Mouse (Mus musculus) cerebellum, adult 11-12 months (tissue): ENCODE measurements around the gene Arrdc2.

ENCODE experiments used
- DNase-seq: peaks from one replicate; pipeline ENCODE4 v3.0.0; 2022

The Arrdc2 gene

DNA sequence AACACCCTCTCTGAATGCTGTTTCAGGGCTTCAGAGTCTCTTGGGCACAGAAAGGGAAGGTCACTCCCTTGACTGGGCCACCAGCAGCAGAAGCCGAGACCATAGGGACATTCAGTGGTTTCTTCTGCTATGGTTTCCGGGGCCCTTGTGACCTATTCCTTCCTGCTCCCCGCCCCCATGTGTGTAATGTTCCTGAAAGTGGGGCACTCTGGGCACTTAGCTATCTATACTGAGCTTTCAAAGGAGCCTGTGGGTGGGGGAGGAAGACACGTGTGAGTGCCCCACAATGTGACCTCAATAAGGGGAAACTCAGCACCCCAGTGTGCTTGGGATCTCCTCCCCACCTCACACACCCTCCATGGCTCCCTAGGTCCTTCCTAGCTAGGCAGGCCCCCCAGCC is 33.0 kb downstream of the Arrdc2 start:
- DNase-seq = no peak

DNA sequence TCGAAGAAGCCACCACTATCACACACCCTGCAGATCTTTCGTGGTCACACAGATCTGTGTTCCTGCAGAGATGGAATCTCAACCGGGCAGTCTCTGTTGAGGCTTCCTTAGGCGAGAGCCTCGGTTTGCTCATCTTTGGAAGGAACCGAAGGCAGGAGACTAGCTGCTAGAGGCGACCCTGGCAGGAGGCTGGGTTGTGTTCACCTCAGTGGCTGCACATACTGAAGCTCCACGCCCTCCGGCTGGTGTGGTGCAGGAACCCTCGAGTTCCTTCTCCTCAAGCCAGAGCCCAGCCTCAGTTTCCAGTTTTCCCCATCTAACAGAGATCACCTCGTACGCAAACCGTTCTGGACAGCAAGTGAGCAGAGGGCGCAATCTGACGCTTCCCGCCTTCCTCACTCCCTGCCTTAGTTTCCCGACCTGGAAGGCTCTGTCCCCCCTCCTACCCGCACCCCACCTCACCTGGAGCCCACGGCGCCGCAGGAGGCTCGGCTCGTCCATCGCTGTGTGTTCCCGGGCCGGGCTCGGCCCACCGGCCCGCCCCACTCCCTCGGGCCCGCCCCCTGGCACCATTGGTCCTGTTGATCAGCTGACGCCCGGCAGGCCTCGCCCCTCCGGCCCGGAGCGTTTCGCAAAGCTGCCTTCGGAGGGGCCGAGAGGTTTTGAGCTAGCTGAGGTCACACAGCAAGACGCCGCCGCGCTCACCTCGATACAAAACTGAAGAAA is 34.9 kb downstream of the Arrdc2 start, which contains the start of gene Mast3:
Gene Mast3 (minus strand): TSS at position 574 of the 726 bp plus-strand sequence.
- no peak for DNase-seq

DNA sequence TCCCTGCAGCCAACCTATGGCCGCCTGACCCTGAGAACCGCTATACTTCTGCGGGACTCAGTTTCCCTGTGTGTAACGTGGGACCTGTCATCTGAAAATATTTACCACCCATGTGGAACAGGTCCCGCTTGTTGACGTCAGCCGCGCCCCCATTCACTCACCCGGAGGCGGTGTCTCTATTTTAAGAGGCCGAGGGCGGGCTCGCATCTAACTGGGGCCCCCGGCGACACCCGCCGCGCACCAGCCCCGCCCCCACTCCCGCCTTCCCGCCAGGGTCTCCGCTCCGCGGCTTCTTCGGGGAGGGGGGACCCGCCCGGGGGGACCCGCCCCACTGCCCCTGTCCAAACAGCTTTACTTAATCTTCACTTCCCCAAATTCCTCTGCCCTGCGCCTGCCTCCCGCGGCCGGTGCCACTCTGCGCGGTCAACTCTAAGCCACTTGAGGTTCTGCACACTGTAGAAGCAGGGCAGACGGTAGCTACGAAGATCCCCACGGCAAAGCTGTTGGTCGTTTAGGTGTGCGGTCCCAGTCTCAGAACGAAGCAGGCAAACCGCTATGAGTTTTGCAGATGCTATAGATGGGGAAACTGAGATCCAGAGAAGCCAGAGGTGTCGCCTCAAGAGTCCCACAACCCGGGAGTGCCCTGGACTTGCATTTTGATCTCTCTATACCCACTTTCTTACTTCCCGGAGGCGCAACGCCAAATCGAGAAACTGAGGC is 35.6 kb downstream of the Arrdc2 start:
- no peak for DNase-seq

DNA sequence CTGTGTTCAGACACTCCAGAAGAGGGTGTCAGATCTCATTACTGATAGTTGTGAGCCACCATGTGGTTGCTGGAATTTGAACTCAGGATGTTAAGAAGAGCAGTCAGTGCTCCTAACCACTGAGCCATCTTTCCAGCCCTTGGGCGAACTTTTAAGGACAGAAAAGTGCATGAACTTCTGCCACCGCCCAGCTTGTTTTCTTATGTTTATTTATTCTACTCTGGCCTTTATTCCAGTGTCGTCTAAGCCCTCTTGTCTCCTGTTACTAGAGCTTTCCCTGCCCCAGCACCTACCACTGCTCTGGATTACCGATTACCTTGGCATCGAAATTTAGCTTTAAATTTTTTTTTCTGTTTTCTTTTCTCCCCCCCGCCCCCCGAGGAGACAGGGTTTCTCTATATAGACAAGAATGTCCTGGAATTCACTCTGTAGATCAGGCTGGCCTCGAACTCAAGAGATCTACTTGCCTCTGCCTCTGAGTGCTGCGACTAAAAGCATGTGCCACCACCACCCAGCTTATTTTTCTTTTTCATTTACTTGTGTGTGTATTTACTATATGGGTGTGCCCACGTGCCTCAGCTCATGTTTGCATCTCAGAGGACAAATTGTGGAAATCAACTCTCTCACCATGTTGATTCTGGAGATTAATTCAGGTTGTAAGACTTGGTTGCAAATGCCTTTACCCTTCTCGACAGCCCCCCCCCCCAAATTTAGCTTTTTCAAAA is 36.6 kb downstream of the Arrdc2 start:
- no peak for DNase-seq

DNA sequence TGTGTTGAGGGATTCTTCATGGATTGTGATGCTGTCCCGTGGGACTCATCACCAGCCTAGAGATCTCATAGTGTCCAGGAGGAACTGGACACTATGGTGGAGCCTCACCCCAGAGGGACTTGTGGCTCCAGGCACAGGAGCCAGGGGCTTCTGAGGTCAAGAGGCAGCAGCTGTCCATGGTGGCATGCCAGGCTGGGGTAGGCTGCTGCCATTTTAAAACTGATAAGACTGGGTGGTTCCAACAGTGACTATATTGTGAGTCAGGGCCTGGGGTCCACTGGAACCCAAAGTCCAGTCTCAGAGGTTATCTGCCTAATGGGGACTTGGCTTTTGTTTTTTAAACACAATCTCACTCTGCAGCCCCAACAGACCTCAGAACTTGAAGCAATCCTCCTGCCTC is 37.7 kb downstream of the Arrdc2 start:
- DNase-seq = no peak

DNA sequence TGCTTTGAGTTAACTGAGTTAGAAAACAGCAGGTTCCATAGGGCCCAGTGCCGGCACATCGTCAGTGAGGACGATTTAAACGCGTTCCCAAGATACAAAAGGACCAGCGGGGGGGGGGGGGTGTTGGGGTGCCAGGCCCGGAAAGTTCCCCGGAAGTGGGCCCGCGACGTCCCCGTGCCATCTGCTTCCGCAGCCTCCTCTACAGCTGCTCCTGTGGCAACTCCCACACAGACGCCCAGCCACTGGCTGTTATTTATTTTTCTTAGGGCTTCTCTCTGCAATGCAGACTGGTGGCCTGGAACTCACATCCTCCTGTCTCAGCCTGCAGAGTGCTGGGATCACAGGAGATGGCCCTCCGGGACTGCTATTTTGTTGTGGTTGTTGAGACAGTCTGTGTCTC is 38.4 kb downstream of the Arrdc2 start:
- DNase-seq = no peak

DNA sequence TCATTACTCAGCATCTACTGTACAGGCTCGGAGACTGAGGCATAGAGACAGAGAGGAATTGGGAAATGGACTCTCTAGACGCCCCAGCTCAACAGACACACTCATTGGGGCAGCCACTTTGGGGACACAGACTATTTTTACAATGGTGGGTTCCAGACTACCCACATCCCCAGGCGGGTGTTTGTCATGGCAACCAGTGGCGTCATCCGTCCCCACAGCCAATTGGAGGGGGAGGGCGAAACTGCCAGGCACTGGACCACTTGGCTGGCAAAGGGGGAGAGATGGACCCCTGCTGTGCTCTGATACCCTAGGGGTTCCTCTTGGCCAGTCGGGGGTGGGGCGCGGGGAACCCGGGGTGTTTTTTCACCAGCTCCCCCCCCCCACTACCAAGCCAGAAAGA is 38.9 kb downstream of the Arrdc2 start:
- DNase-seq = no peak

DNA sequence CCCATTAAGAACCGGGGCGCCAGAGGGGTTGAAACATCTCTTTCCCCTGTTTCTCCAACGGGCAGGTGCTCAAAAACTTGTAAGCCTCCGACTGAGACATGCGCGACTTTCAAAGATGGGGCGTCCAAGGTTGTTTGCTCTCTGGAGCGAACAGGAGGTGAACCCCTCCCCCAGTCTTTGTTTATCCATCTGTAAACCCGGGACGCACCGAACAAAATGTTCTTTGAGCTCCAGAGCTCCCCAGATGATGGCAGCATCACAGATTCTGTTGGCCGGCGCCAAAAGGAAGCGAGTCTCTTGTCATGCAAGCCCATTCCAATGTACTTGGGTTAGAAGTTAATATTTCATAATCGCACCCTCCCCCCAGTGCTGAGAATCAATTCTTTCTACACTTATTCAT is 41.2 kb downstream of the Arrdc2 start:
- DNase-seq = no peak

DNA sequence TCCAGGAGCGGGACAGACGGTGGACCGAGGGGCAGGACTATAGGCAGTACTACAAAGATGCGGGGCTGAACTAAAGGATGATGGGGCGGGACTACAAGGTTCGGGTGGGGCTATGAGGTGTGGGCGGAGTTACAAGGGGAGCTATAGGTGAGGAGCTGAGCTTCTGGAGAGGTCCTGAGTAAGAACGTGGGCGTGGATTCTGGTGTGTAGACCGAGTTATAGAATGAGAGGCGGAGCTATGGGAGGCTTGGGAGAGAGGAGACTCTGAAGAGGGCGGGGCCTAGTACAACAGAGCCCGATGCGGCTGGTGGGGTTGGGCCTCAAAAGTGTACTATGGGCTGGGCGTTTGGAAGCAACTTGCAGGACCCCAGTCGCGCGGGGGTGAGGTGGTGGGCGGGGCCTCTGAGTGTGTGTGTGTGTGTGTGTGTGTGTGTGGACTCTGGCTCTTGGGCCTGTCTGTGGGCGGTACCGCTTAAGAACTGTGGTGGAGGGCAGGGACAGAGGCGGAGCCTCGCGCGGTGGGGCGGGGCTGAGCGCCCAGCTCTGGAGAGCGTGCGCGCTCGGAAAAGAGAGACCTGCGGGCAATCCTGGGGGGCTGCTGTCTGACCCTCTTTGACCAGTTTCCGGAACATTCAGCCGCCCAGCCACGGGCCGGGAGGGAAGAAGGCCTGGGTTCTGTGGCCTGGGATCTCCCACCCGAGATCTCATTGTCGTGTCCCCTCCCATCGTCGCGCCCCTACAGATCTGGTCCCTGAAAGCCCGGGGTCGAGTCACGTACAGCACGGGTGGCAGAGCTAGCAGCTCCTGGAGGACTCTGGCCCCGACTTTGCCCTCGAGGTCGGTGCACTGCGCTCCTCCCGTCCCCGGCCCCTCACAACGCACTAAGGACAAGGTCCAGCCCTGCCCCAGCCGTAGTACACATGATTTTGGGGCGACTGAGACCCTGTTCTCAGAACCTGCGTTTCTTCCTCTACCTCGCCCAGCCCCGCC is 42.1 kb downstream of the Arrdc2 start:
- peak; percentile 90 for DNase-seq

DNA sequence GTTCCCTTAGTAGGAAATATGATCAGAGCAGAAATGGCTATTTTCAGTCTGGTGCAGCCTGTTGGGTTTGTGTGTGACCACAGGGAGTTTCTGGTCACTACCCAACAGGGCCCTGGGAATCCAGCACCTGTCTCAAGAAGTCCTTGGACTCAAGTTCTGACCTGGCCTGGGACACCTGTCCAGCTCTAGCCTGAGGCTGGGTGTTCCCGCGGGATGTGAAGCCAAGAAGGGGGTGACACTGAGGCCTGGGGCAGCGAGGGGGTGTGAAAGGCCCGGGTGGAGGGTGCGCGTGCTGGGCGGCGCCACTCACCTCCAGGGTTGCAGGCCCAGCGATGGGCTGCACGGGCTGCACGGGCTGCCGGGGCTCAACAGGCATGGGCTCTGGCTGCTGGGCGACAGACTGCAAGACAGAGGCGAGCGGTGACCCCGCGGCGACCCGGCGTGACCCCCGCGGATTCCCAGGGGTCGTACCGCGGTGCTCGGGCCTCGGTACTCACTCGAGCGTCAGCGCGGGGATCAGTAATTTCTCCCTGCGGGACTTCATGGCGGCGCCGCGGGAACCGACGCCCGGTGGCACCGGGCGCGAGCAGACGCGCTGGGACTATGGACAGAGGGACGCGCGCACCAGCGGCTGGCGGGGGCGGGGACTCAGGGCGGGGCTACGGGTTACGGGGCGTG is 43.0 kb downstream of the Arrdc2 start:
- no peak for DNase-seq

DNA sequence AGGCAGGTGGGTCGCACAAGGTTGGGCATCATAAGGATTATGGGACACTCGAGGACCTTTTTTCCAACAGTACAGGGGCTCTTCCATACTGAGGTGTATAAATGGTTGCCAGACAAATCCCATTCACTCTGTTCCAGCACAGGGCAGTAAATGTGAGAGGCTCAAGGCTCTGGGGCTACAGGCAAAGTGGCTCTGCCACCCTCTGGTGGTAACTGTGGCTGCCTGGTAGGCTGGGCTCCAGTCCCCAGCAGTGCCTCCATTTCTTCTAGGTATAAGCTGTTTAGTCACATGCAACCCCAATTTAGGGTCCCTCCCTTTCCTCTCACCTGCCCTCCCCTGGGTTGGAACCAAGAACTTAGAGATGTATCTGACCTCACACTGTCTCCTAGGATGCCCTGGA is 44.1 kb downstream of the Arrdc2 start:
- no peak for DNase-seq

DNA sequence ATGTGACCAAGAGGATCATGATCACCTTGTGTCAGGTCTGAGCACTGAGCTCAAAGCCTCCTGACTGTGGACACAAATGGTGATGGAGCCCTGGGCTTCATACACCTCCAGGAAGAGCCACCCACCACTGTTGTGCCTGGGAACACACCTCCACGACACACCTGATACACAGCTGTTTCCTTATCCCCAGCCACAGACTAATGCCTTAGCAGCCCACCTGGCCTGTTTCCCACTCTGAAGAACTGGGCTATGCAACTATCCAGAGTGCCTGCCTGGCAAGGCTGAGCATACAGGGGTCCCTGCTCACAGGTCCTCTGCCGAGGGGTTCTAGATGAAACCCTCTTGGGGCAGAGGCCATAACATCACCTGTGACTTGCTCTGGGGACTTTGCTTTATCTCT is 45.3 kb downstream of the Arrdc2 start:
- peak; percentile 54 for DNase-seq

DNA sequence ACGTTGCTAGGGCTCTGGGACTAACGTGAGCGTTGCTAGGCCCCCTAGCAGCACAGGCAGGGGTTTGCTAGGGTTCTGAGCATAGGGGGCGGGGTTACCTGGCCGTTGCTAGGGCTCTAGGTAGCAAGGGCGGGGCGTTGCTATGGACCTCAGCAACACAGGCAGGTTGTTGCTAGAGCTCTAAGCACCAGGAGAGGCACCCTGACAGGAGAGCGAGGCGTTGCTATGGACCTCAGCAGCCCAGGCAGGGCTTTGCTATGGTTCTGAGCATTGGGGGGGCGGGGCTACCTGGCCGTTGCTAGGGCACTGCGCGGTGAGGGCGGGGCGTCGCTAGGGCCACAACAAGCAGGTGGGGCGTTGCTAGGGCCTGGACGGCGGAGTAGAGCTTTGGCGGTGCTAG is 46.8 kb downstream of the Arrdc2 start:
- peak; percentile 84 for DNase-seq

DNA sequence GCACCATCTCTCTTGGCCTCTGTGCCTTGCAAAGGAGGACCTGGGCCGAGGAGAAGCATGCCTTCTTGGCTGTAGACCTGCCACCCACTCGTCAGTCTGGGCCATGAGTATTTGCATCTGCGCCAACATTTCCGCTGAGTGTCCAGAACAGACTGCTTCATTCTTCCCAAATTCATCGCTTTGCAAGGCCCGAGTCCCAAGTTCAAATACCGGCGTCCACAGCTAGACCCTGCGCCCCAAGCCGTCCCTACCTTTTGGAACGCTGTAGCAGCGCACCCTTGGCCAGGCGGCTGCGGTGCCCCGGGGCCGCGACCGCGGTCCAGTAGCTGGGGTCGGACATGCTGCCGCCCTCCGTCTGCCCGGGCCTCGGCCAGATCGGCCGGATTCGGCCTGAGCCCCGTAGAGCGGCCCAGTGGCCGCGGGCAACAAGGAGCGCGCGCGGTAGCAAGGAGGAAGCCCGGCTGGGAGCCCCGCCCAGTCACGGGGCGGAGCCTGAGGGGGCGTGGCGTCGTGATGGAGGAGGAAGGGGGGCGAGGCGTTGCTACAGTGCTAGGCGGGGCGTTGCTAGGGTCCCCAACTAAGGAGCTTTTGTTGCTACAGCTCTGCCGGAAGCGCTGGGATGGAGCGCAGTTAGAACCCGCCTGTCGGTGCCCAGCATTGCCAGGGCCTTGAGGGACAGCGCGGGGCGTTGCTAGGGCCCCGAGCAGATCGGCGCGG is 47.4 kb downstream of the Arrdc2 start:
- peak; percentile 89 for DNase-seq

DNA sequence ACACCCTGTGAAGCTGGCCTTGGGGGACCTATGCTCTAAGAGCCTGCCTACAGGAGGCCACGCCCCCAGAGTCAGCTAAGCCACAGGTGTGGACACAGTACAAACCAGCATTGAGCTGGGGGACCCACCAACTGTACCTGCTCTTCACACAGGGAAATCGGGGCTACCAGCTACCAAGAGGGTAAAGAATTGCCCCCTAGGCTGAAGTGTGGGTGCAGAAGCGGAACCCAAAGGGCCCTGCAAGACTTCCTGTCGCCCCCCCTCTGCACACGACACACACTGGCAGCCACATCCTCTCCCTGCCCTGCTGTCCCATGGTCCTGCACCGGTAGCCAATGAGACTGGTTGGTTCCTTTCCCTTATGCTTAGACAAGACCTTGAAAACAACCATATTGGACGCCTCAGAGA is 48.2 kb downstream of the Arrdc2 start:
- DNase-seq = peak; percentile 54

DNA sequence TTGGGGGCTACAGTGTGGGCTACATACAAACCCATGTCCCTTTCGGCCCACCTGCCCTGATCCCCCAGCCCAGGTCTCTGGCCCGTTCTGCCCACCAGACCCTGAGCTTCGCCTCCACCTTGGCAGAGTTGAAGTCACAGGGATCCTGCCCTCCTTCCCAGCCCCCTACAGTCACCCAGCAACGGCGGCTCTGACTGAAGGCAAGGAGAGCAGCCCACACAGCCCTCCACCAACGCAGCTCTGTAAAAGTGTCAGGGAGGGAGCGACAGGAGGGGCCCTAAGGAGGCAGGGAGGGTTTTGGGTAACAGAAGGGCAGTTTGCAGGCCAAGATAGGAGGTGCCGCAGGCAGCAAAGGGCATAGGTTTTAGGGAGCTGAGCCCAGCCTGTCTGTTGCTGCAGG is 48.7 kb downstream of the Arrdc2 start:
- peak; percentile 55 for DNase-seq

DNA sequence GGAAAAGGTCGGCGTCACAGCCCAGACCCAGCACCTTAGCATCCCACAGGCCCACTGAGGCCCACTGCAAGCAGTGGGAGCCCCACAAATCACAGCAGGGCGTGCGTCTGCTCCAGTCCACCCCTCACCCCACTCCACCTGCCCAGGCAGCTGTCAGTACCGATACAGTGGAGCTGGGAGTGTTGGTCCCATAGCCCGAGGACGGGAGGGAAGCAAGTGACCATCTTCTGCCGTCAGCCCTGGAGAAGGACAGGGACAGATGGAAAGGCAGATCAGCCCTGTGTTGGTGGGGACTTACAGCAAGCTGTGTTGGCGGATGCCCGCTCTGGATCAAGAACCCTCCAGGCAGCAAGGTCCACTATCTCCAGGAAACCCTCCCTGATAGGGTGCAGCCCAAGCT is 50.5 kb downstream of the Arrdc2 start:
- DNase-seq = peak; percentile 65

DNA sequence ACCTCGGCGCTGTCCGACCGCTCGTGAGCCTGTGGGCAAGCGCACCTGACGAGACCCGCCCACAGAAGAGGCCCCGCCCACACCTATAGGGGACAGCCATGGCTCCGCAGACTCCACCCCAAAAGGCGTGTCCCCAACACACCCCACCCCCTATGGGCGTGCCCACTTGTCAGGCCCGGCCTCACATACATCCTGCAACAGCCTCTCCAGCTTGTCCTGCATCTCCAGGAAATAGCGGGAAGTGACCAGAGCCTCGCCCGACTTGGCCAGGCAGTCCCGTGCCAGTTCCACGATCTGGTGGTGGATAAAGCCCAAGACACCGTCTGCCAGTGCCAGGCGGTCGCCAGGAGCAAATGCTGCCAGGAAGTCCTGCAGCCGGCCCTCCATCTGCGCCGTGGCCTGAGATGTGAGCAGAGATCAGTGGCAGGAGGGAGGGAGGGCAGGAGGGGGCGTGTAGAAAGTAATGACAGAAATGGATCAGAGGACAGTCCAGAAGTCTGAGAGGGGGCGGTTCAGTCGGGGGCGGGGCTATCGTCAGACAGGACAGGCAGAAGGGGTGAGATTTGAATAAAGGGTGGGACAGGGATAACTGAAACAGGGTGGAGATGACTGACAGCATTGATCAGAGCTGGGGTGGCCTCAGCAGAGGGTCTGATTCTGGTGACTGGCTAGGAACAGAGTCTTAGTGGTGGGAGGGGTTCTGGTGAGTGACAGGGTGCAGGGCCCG is 51.4 kb downstream of the Arrdc2 start:
- DNase-seq = peak; percentile 95

DNA sequence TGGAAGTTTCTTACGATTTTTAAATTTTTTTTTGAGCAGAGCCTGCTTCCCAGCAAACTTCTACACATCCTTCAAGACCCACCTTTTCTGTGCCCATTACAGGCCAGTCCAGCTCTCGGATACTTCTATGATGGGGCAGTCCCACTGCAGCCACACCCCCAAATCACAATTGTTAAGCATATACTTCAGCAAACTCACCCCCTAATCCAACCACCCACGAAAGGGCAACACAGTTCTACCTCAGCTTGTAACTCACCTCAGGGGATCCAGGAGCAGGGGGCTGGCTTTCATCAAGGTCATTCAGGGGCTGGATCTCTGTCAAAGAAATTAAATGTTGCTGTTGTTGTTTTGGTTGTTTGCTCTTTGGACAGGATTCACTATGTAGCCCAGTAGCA is 52.5 kb downstream of the Arrdc2 start:
- peak; percentile 51 for DNase-seq

DNA sequence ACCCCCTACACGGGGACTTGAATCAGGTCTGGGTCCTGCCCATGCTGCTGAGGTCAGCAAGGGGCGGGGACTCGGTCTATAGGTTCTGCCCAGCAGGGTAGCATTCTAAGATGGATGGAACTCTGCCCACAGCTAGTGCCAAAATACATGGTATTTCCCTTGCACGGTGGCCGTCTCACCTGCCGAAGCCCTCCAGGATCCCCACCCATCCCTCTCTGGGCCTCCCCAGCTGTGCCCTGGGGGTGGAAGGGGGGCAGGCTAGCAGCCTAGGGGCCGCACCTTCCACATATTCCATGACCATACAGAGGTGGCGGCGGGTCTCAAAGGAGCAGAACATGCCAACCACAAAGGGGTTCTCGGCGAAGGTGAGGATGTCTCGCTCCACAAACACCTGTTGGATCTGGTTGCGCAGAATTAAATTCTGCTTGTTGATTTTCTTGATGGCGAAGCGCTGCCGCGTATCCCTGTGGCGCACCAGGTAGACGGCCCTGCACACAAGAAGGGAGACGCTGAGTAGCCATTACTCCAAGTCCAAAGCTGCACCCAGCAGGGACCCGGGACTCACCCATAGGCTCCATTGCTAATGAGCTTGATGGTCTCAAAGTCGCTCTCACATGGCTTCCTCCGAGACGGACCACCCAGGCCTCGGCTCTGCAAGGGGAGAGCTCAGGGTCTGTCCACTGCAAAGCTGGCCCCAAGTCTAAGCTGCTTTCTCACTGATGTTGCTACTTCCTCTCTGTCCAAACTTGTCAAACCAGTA is 53.0 kb downstream of the Arrdc2 start:
- DNase-seq = peak; percentile 62
